Mouse (Mus musculus): Measurements from ENCODE around the gene Ercc1. TPM values are rescaled to one million over a fixed set of nuclear protein-coding genes. Genes with fewer than 3 reads are reported as not detected.

The Ercc1 gene
- 87.1 and 94.5 TPM in 2 replicates for polyA plus RNA-seq (2014; fragmentation: Nextera tagmentation; extraction: Ambion mirVana)

- Histone ChIP-seq H3K9ac (replicated peaks; ENCODE audit: low read length) (peak within 1 kb of the TSS; percentile 74), H3K9me3 (replicated peaks; ENCODE audit: control insufficient read depth, low read length) (no peaks in the 10 kb centered on the region), H3K4me3 (ENCODE audit: low read depth, low read length) (peak within 1 kb of the TSS; percentile 67), H3K27ac (replicated peaks; ENCODE audit: low read depth, low read length) (peak within 1 kb of the TSS; percentile 78), H3K4me2 (ENCODE audit: low read depth, low read length) (peak within 1 kb of the TSS; percentile 60), H3K4me1 (ENCODE audit: control insufficient read depth, insufficient read depth, low read length) (no peaks in the 10 kb centered on the region; the same call in 1 of the 2 replicates), H3K27me3 (ENCODE audit: control insufficient read depth, insufficient read depth, low read length) (peaks cover 2% of the 10 kb centered on the region; the same call in 1 of the 2 replicates), H3K36me3 (replicated peaks; ENCODE audit: control insufficient read depth, insufficient read depth, low read depth, low read length) (no peaks in the 10 kb centered on the region)
- DNase-seq (ENCODE audit: low spot score) (no peak), ATAC-seq (replicated peaks; ENCODE audit: insufficient number of reproducible peaks, low FRiP score, low TSS enrichment, low read depth) (no peak)
- WGBS, result 27% methylated on average over 12 of the region's 12 CpGs
Measured at GRCm38 (mm10) chr7:19344237-19344847, at the start of gene Ercc1. Ercc1 (plus strand) TSS chr7:19344778.

- no peaks in the 10 kb centered on the region for H3K36me3 ChIP-seq (replicated peaks; ENCODE audit: control insufficient read depth, insufficient read depth, low read depth, low read length)
- H3K4me3 ChIP-seq (ENCODE audit: low read depth, low read length), result no peak overlapping the region; the same call in 1 of the 2 replicates
- no peaks in the 10 kb centered on the region for H3K9me3 ChIP-seq (replicated peaks; ENCODE audit: control insufficient read depth, low read length)
- H3K27me3 ChIP-seq (ENCODE audit: control insufficient read depth, insufficient read depth, low read length), result no peaks in the 10 kb centered on the region
- no peak overlapping the region for H3K27ac ChIP-seq (replicated peaks; ENCODE audit: low read depth, low read length)
- peak overlapping the region; percentile 14 for H3K9ac ChIP-seq (replicated peaks; ENCODE audit: low read length)
- no peaks in the 10 kb centered on the region; the same call in 1 of the 2 replicates for H3K4me1 ChIP-seq (ENCODE audit: control insufficient read depth, insufficient read depth, low read length)
- WGBS, result 12% methylated on average over 21 of the region's 22 CpGs
- peak overlapping the region; percentile 26 for H3K4me2 ChIP-seq (ENCODE audit: low read depth, low read length)
- peak; percentile 98 for DNase-seq (ENCODE audit: low spot score)
- ATAC-seq (replicated peaks; ENCODE audit: insufficient number of reproducible peaks, low FRiP score, low TSS enrichment, low read depth), result peak; percentile 54
Measured at GRCm38 (mm10) chr7:19295503-19296185, 48.9 kb upstream of the Ercc1 start.

GRCm38 (mm10) chr7:19297034-19297433 lies 47.5 kb upstream of the Ercc1 start:
- Histone ChIP-seq H3K27me3 (ENCODE audit: control insufficient read depth, insufficient read depth, low read length) (peaks cover 4% of the 10 kb centered on the region; the same call in 1 of the 2 replicates), H3K4me1 (ENCODE audit: control insufficient read depth, insufficient read depth, low read length) (no peaks in the 10 kb centered on the region), H3K4me3 (ENCODE audit: low read depth, low read length) (no peak overlapping the region), H3K27ac (replicated peaks; ENCODE audit: low read depth, low read length) (no peak overlapping the region), H3K4me2 (ENCODE audit: low read depth, low read length) (no peak overlapping the region), H3K36me3 (replicated peaks; ENCODE audit: control insufficient read depth, insufficient read depth, low read depth, low read length) (no peaks in the 10 kb centered on the region), H3K9ac (replicated peaks; ENCODE audit: low read length) (no peak overlapping the region), H3K9me3 (replicated peaks; ENCODE audit: control insufficient read depth, low read length) (no peaks in the 10 kb centered on the region)
- DNase-seq (ENCODE audit: low spot score), result no peak
- no peak for ATAC-seq (replicated peaks; ENCODE audit: insufficient number of reproducible peaks, low FRiP score, low TSS enrichment, low read depth)
- WGBS, result 87% methylated on average over 6 of the region's 6 CpGs

- no peaks in the 10 kb centered on the region for H3K4me1 ChIP-seq (ENCODE audit: control insufficient read depth, insufficient read depth, low read length)
- peaks cover 10% of the 10 kb centered on the region for H3K27me3 ChIP-seq (ENCODE audit: control insufficient read depth, insufficient read depth, low read length)
- H3K9me3 ChIP-seq (replicated peaks; ENCODE audit: control insufficient read depth, low read length), result no peaks in the 10 kb centered on the region
- no peak overlapping the region for H3K9ac ChIP-seq (replicated peaks; ENCODE audit: low read length)
- no peak overlapping the region for H3K27ac ChIP-seq (replicated peaks; ENCODE audit: low read depth, low read length)
- H3K4me2 ChIP-seq (ENCODE audit: low read depth, low read length), result no peak overlapping the region
- no peaks in the 10 kb centered on the region for H3K36me3 ChIP-seq (replicated peaks; ENCODE audit: control insufficient read depth, insufficient read depth, low read depth, low read length)
- H3K4me3 ChIP-seq (ENCODE audit: low read depth, low read length), result no peak overlapping the region
- WGBS, result 93% methylated on average over 5 of the region's 5 CpGs
- ATAC-seq (replicated peaks; ENCODE audit: insufficient number of reproducible peaks, low FRiP score, low TSS enrichment, low read depth) (no peak), DNase-seq (ENCODE audit: low spot score) (no peak)
Measured at GRCm38 (mm10) chr7:19297794-19298193, 46.8 kb upstream of the Ercc1 start.

- DNase-seq (ENCODE audit: low spot score) (peak; percentile 68), ATAC-seq (replicated peaks; ENCODE audit: insufficient number of reproducible peaks, low FRiP score, low TSS enrichment, low read depth) (no peak)
- Histone ChIP-seq H3K9me3 (replicated peaks; ENCODE audit: control insufficient read depth, low read length) (no peaks in the 10 kb centered on the region), H3K27me3 (ENCODE audit: control insufficient read depth, insufficient read depth, low read length) (peaks cover 22% of the 10 kb centered on the region), H3K9ac (replicated peaks; ENCODE audit: low read length) (no peak overlapping the region), H3K27ac (replicated peaks; ENCODE audit: low read depth, low read length) (no peak overlapping the region), H3K4me3 (ENCODE audit: low read depth, low read length) (no peak overlapping the region), H3K4me2 (ENCODE audit: low read depth, low read length) (no peak overlapping the region), H3K4me1 (ENCODE audit: control insufficient read depth, insufficient read depth, low read length) (no peaks in the 10 kb centered on the region), H3K36me3 (replicated peaks; ENCODE audit: control insufficient read depth, insufficient read depth, low read depth, low read length) (no peaks in the 10 kb centered on the region)
- 25% methylated on average over 3 of the region's 3 CpGs for WGBS
Measured at GRCm38 (mm10) chr7:19299194-19299593, 45.4 kb upstream of the Ercc1 start.

- H3K4me2 ChIP-seq (ENCODE audit: low read depth, low read length), result peak overlapping the region; percentile 30
- peak; percentile 65 for ATAC-seq (replicated peaks; ENCODE audit: insufficient number of reproducible peaks, low FRiP score, low TSS enrichment, low read depth)
- H3K27ac ChIP-seq (replicated peaks; ENCODE audit: low read depth, low read length), result no peak overlapping the region
- peak overlapping the region; percentile 29; the same call in 1 of the 2 replicates for H3K4me3 ChIP-seq (ENCODE audit: low read depth, low read length)
- H3K9me3 ChIP-seq (replicated peaks; ENCODE audit: control insufficient read depth, low read length), result no peaks in the 10 kb centered on the region
- peaks cover 6% of the 10 kb centered on the region for H3K4me1 ChIP-seq (ENCODE audit: control insufficient read depth, insufficient read depth, low read length)
- DNase-seq (ENCODE audit: low spot score), result peak; percentile 88
- H3K27me3 ChIP-seq (ENCODE audit: control insufficient read depth, insufficient read depth, low read length), result peaks cover 36% of the 10 kb centered on the region
- under 1% methylated on average over 29 of the region's 29 CpGs for WGBS
- H3K9ac ChIP-seq (replicated peaks; ENCODE audit: low read length), result no peak overlapping the region
- no peaks in the 10 kb centered on the region for H3K36me3 ChIP-seq (replicated peaks; ENCODE audit: control insufficient read depth, insufficient read depth, low read depth, low read length)
Measured at GRCm38 (mm10) chr7:19300501-19301421, 43.8 kb upstream of the Ercc1 start.

GRCm38 (mm10) chr7:19301461-19302263 lies 42.9 kb upstream of the Ercc1 start:
- ATAC-seq (replicated peaks; ENCODE audit: insufficient number of reproducible peaks, low FRiP score, low TSS enrichment, low read depth), result no peak
- Histone ChIP-seq H3K36me3 (replicated peaks; ENCODE audit: control insufficient read depth, insufficient read depth, low read depth, low read length) (no peaks in the 10 kb centered on the region), H3K4me1 (ENCODE audit: control insufficient read depth, insufficient read depth, low read length) (peaks cover 6% of the 10 kb centered on the region), H3K4me3 (ENCODE audit: low read depth, low read length) (peak overlapping the region; percentile 12; the same call in 1 of the 2 replicates), H3K27ac (replicated peaks; ENCODE audit: low read depth, low read length) (no peak overlapping the region), H3K9me3 (replicated peaks; ENCODE audit: control insufficient read depth, low read length) (no peaks in the 10 kb centered on the region), H3K9ac (replicated peaks; ENCODE audit: low read length) (no peak overlapping the region), H3K27me3 (ENCODE audit: control insufficient read depth, insufficient read depth, low read length) (peaks cover 45% of the 10 kb centered on the region), H3K4me2 (ENCODE audit: low read depth, low read length) (peak overlapping the region; percentile 30)
- WGBS, result 12% methylated on average over 16 of the region's 16 CpGs
- no peak for DNase-seq (ENCODE audit: low spot score)
